Mouse (Mus musculus): ENCODE measurements at regions not wholly inside any gene's neighbourhood (a gene's known extent, or its start where the extent isn't known, plus 50 kb on each side); places are given as distances from the start of the nearest gene placed in this dataset.
A peak's percentile ranks its signal among the peaks of the same experiment; 100 is the strongest.

GRCm38 (mm10) chr15:60141554-60142070, 125.2 kb upstream of the 4933412E24Rik start:
- peaks cover 3 to 15% of the 10 kb centered on the region in 2 experiments; a peak in 1 of 4 replicates for H3K4me1 ChIP-seq (ENCODE audit: control insufficient read depth in 1 of 2, insufficient read depth in 2 of 2)
- peak; percentile 96 for DNase-seq (ENCODE audit: extremely low read depth)
- no peaks in the 10 kb centered on the region for H3K79me2 ChIP-seq (replicated peaks; ENCODE audit: control insufficient read depth, extremely low read depth, insufficient read depth, poor library complexity, severe bottlenecking)
- in situ Hi-C loops (cut with MboI; ENCODE audit: low pct_ligation_motif_present, low pct_unique_long_range_greater_than_20kb, low sequenced_read_pairs): no loop called here
- TF ChIP-seq EP300 (IDR thresholded peaks at IDR 0.05; ENCODE audit: low read length): peak; percentile 78
- TF ChIP-seq BHLHE40 (IDR thresholded peaks at IDR 0.05; ENCODE audit: low read depth, low read length): peak; percentile 53; the same call in 1 of the 2 replicates
- TF ChIP-seq TCF12 (IDR thresholded peaks at IDR 0.05; ENCODE audit: low read depth, low read length): peak; percentile 32; the same call in 1 of the 2 replicates
- peak; percentile 10 for TF ChIP-seq RAD21 (IDR thresholded peaks at IDR 0.05; ENCODE audit: low read depth, low read length)
- TF ChIP-seq ETS1 (conservative IDR thresholded peaks at IDR 0.05; ENCODE audit: low read depth, low read length): peak; percentile 64; the same call in 1 of the 2 replicates
- peak; percentile 66 for TF ChIP-seq IRF4 (IDR thresholded peaks at IDR 0.05; ENCODE audit: low read depth, low read length)
- TF ChIP-seq CHD2 (IDR thresholded peaks at IDR 0.05; ENCODE audit: low read length): no peak
- TF ChIP-seq JUN (IDR thresholded peaks at IDR 0.05; ENCODE audit: insufficient read depth, low read depth, low read length): no peak
- peak; percentile 47 for TF ChIP-seq JUND (conservative IDR thresholded peaks at IDR 0.05; ENCODE audit: low read depth, low read length)
- H3K27ac ChIP-seq (ENCODE audit: insufficient read depth, low read depth): peak overlapping the region; percentile 20; the same call in 1 of the 2 replicates
- H3K4me2 ChIP-seq (ENCODE audit: insufficient read depth, low read depth, poor library complexity, severe bottlenecking): no peak overlapping the region
- H3K36me3 ChIP-seq (replicated peaks in 1 of 2; ENCODE audit: control insufficient read depth in 1 of 2, insufficient read depth in 1 of 2, low read length in 1 of 2): no peaks in the 10 kb centered on the region
- no peaks in the 10 kb centered on the region for H3K9me3 ChIP-seq (replicated peaks; ENCODE audit: low read length)
- H3K4me3 ChIP-seq (replicated peaks in 1 of 3; ENCODE audit: low read depth in 2 of 3, low read length in 2 of 3, poor library complexity in 1 of 3): no peak overlapping the region
- no peaks in the 10 kb centered on the region for H3K27me3 ChIP-seq (replicated peaks)
- H3K9ac ChIP-seq (ENCODE audit: insufficient read depth, low read depth): no peak overlapping the region
- dilution Hi-C loops (cut with MboI; ENCODE audit: extremely low pct_ligation_motif_present, extremely low pct_unique_long_range_greater_than_20kb, low sequenced_read_pairs): no loop called here

- Histone ChIP-seq H3K9me3 (replicated peaks; ENCODE audit: low read length) (no peaks in the 10 kb centered on the region), H3K4me1 (ENCODE audit: control insufficient read depth in 1 of 2, insufficient read depth in 2 of 2) (peaks cover 0 to 12% of the 10 kb centered on the region in 2 experiments; a peak in 1 of 4 replicates), H3K27ac (ENCODE audit: insufficient read depth, low read depth) (no peak overlapping the region), H3K4me3 (replicated peaks in 1 of 3; ENCODE audit: low read depth in 2 of 3, low read length in 2 of 3, poor library complexity in 1 of 3) (no peak overlapping the region), H3K9ac (ENCODE audit: insufficient read depth, low read depth) (no peak overlapping the region), H3K27me3 (replicated peaks) (no peaks in the 10 kb centered on the region), H3K36me3 (replicated peaks in 1 of 2; ENCODE audit: control insufficient read depth in 1 of 2, insufficient read depth in 1 of 2, low read length in 1 of 2) (no peaks in the 10 kb centered on the region), H3K4me2 (ENCODE audit: insufficient read depth, low read depth, poor library complexity, severe bottlenecking) (no peak overlapping the region), H3K79me2 (replicated peaks; ENCODE audit: control insufficient read depth, extremely low read depth, insufficient read depth, poor library complexity, severe bottlenecking) (no peaks in the 10 kb centered on the region)
- DNase-seq (ENCODE audit: extremely low read depth): no peak
- dilution Hi-C loops (cut with MboI; ENCODE audit: extremely low pct_ligation_motif_present, extremely low pct_unique_long_range_greater_than_20kb, low sequenced_read_pairs) (no loop called here), in situ Hi-C loops (cut with MboI; ENCODE audit: low pct_ligation_motif_present, low pct_unique_long_range_greater_than_20kb, low sequenced_read_pairs) (no loop called here)
- TF ChIP-seq JUN (IDR thresholded peaks at IDR 0.05; ENCODE audit: insufficient read depth, low read depth, low read length) (no peak), SMC3 (IDR thresholded peaks at IDR 0.05; ENCODE audit: low read depth, low read length) (no peak), CTCF (conservative IDR thresholded peaks at IDR 0.05 in 1 of 2, IDR thresholded peaks at IDR 0.05 in 1 of 2; ENCODE audit: low read depth in 2 of 2, low read length in 2 of 2) (no peak), GABPA (IDR thresholded peaks at IDR 0.05; ENCODE audit: insufficient replicate concordance, low read depth, low read length) (no peak), IRF4 (IDR thresholded peaks at IDR 0.05; ENCODE audit: low read depth, low read length) (no peak), ELF1 (IDR thresholded peaks at IDR 0.05; ENCODE audit: low read depth, low read length) (no peak), PAX5 (IDR thresholded peaks at IDR 0.05; ENCODE audit: low read length) (no peak), POLR2A (IDR thresholded peaks at IDR 0.05; ENCODE audit: low read depth, low read length) (no peak), EP300 (IDR thresholded peaks at IDR 0.05; ENCODE audit: low read length) (no peak), TBP (conservative IDR thresholded peaks at IDR 0.05; ENCODE audit: low read depth, low read length) (no peak), CHD1 (IDR thresholded peaks at IDR 0.05; ENCODE audit: low read depth, low read length) (no peak), MYC (IDR thresholded peaks at IDR 0.05; ENCODE audit: low read depth, low read length) (no peak), NELFE (IDR thresholded peaks at IDR 0.05; ENCODE audit: low read depth, low read length) (no peak)
Measured at GRCm38 (mm10) chr15:60136671-60137070, 120.3 kb upstream of the 4933412E24Rik start.
